Mouse (Mus musculus) right cerebral cortex, adult 2 months (tissue): Measurements from ENCODE around the gene Ccn2.

Experiments
- DNase-seq, 2 experiments: peaks; one replicate each; pipeline ENCODE4 v3.0.0; 2021 to 2022; ENCODE audit warnings: low spot score in 2 of 2

Ccn2 gene

DNA sequence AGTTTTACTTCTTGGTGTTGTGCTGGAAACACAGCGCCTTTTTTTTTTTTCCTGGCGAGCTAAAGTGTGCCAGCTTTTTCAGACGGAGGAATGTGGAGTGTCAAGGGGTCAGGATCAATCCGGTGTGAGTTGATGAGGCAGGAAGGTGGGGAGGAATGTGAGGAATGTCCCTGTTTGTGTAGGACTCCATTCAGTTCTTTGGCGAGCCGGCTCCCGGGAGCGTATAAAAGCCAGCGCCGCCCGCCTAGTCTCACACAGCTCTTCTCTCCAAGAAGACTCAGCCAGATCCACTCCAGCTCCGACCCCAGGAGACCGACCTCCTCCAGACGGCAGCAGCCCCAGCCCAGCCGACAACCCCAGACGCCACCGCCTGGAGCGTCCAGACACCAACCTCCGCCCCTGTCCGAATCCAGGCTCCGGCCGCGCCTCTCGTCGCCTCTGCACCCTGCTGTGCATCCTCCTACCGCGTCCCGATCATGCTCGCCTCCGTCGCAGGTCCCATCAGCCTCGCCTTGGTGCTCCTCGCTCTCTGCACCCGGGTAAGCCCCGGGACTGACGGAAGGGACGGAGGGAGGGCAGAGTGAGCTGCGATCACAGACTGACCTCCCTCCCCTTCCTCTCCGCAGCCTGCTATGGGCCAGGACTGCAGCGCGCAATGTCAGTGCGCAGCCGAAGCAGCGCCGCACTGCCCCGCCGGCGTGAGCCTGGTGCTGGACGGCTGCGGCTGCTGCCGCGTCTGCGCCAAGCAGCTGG lies at the start of gene Ccn2:
Ccn2 (plus strand) TSS at position 193 of the 753 bp plus-strand sequence.
- DNase-seq: peak; percentile 38 to 48

DNA sequence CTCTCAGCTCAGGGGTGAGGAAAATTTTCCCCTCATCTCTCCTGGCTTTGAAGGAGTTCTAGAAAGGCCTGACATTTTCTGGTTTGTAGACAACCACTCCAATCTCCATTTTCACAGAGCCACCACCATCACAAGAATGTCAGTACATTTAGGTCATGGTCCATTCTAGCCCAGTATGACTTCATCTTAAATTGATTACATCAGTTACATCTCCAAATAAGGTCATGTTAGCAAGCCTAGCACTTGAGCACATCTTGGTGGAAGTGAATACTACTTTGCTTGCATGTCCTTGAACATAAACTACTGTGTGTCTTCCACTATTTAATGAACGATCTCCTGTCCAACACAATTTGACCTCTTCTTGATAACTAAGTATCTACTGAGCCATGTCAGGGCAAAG lies 42.4 kb upstream of the Ccn2 start:
- DNase-seq: no peak

DNA sequence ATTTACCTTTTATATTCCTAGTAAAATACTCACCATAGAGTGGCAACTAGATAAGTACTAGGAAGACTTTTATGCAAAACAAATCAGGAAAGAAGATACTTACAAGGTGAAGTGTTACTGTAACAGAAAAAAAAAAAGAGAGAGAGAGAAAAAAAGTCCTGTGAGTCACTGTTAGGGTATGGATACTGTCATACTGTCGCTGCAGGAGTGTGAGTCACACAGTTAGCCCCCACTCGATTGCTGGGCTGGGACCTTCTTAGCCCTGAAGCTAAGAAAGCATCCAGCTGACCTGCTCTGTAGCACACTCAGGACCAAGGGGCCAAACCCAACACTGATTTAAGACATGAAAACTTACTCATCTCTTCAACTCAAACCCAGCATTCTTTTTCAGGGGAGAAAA lies 41.2 kb upstream of the Ccn2 start:
- DNase-seq: no peak

DNA sequence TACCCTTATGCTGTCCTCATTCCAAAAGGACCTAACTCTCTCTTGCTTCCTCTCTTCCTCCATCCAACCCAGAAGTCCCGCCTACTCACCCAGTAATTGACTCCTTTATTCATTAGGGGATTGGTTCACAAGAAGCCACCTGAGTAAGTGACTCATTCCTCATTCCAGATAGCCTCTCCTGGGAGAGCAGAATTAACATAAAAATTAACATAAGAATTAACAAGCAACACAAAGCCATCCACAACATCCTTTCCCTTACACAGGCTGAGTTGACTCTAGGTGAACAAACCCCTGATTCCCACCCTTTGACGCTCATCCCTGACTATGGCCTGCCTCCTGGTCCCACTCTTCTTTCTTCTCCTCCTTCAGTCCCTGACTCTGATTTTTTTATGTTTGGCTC lies 36.9 kb upstream of the Ccn2 start:
- DNase-seq: no peak

DNA sequence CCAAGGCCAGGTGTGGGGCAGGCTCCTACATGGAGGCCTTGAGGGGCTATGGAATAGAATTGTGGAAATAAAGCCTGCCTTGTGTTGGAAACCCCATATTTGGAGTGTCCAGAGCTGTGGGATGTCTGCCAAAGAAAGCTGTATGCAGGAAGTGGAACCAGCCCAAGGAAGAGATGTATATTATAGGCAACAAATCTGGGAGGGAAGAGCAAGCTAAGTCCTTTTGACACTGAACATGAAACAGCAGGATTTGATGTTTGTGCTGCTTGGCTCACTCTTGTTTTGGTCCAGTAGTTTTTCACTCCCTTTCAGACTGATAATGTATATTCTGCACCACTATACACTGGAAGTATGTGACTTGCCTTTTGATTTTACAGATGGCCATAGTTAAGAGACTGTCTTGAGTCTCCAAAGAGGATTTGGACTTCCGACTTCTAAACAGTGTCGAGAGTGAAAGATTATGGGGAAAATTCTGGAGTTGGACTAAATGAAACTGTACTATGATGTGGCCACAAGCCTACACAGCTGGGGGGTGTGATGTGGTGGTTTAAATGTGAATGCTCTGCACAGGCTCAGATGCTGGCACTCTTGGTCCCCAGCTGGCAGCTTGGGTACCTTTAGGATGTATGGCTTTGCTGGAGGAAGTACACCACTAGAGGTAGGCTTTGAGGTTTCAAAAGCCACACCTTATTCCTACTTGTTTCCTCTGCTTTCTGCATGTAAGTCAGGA lies 25.4 kb upstream of the Ccn2 start:
- DNase-seq: no peak

DNA sequence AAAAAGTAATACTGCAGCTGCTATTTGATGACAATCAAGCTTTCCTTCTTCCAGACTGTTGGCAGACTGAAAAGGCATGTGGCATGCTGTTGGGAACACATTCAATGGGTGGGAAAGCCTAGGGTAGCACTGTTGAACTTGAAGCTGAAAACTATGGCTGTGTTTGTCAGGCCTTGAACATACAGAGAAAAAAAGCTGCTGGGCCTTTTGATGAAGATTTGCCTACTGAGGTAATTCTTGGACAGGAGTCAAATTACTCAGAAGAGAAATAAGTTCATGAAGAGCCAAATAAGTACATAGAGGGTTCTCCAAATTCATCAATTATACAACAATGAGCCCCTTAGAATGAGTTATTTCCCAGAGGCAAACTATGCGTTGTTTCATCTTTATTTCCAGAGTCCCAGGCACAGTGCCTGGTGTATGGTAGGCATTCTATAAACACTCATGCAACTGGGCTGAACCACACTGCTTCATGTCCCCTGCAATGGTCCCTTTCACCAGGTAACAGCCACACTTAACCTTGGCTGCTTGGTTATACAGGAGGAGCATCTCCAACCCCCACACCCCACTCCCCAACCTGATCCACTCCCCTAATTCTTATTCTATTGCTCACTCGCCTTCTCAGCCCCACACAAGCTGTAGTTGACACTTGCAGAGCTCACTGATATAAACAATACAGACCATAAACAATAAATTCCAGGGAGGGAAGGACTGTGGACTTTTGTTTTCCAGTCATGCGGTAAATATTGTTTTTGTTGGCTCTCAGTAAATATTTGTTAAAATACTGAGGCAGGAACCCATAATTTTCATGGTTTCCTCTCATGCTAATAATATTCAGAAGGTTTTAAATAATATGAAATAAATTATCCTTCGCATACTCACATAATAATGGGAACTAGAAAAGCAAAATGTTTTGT lies 22.9 kb upstream of the Ccn2 start:
- DNase-seq: no peak

DNA sequence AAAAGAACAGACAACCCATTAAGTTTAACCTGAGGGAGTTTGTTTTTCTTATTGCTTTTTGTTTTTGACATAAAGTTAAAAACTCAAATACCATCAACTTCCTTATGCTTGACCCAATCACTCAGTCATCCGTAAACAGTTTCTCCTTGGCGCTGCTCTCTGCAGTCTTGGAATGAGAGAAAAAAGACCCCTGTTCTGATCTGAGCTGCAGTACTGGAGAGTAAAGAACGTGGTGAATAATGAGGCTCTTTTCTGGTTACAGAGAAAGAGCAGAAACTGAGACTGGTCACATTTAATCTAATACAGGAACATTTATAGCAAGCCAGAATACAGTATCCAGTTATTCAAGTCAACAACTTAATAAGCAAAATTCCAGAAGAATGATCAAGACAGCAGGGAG lies 21.8 kb upstream of the Ccn2 start:
- DNase-seq: no peak

DNA sequence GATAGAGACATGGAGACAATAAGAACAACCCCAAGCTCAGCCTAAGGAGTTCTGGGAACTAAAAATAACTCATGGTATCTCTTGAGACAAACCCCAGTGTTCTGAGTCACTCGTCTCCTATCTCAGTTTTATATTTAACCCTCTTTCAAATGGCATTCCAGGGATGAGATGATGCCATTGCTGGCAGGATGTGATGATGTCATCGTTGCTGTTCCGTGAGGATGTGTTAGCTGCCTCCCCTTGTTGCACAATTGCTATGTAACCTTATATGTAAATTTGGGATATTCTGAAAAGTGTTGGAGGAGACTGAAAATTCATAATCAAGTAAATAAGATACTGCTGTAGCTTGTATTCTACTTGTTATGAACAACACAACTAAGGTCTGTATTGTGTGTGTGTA lies 14.2 kb upstream of the Ccn2 start:
- DNase-seq: no peak

DNA sequence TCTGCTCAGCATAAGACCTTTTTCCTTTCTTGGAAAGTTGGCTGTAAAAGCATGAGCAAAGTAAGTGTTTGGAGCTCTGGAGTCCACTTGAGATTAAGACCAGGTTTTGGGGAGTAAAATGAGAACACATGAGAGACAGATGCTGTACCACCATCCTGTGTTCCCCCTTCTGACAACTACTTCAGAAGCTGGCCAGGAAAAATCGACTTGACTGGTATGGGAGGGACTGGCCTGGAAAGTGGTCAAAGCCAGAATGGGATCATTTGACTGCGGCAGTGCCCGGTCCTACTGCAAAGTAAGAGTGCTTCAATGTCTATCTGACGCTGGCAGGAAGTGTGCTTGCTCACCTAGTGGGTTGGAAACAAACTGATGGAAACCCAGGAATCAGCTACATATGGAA lies 6.4 kb upstream of the Ccn2 start:
- DNase-seq: no peak

DNA sequence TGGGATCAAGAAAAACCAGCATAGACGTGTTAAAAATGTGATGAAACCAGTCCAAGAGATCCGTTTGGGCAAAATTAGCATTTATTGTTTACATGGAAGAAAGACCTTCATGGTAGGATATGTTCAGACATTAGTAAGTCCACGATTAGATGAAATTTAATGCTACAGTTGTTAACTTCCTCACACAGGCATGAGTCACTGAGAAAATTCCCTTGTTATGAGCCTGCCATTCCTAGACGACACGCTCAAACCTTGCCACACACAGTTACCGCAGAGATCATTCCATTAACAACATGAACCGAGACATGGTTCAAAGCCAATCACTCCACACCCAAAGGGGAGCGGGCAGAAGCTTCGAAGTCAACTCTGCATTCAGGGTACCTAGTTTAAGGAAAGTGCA lies 6.0 kb upstream of the Ccn2 start:
- DNase-seq: no peak

DNA sequence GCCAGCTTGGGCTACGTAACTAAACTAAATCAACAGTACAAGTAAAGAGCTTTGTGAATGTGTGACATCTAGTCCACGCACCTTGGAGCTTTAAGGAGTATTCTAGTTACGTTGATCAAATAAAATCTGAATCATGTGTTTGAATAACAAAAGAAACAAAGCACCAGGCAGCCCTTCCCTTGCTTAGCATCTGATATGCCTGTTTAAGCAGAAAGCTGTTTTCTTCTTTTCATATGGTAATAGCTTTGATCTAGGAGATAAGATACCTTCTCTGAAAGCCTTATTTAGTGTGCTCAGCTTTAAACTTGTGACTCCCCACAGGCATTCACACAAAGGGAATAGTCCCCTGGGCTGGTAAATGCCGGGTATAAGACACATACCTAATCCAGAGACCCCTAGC lies 4.7 kb upstream of the Ccn2 start:
- no peak for DNase-seq

DNA sequence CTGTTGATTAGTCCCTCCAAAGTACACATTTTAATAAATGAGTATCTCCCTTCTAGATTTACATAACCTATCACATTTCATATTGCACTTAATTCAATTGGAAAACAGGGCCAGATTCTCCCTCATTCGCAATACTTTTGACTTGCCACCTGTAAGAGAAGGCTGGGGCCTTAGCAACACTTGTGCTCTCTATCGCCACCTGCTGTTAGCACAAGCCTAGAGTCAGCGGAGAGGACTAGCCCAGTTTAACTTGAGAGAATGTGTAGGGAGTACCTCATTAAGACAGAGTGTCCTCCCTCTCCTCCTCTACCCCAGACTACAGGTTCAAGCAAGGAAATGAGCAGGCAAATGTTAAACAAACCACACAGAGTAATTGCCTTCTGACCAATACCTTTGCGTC lies 4.1 kb upstream of the Ccn2 start:
- peak; percentile 86 to 92 for DNase-seq

DNA sequence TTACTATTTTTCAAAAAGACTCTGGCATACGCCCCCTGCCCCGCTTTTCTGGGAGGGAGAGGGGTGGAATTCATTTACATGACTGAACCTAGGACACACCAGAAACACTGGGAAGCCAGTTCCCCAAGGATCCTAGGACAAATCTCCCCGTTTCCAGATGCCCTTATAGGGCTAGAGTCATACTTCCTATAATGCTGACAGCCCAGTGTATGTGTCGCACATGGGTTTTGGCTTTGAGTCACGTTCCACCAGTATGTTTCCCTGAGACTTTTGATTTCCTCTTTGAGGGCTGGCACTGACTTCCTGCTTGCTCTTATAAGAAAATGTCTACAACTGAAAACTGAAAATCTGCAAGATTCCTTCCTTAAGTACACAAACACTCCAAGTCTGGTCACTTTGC lies 3.5 kb upstream of the Ccn2 start:
- DNase-seq: no peak

DNA sequence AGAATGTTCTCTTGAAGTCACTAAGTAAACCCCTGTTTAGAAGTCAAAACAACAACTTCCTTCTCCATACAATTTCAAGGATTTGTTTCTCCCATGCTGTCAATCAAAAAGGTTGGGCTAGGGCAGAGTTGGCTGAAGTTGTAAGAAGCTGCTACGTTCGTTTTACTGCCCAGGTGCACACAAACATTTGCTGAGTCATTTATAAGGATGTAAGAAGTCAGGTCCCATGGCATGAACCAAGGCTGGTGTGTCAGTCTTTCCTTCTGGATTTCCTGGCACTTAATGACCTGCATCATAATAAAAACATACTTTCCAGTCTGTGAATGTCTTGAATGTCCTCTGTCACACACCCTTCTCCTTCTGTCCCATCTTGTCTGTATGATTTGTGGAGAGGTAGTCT lies 2.9 kb upstream of the Ccn2 start:
- DNase-seq: no peak

DNA sequence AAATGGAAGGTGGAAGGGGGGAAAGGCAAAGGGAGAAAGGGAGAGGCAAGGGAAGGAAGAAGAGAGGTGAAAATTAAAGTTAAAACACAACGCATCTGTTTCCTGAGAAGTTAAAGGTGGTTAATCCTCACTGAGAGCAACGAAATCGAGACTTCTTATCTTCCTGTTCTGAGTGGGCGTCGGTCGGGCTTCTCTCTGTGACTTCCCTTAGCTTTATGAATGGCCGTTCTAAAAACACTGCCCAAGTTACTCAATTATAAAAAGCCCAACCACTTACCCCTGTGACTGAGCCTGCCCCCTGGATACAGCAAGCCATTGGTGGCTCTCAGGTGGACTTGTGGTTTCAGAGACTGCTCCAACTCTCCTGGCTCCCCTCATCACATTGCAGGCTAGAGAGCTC lies 2.3 kb upstream of the Ccn2 start:
- DNase-seq: no peak

DNA sequence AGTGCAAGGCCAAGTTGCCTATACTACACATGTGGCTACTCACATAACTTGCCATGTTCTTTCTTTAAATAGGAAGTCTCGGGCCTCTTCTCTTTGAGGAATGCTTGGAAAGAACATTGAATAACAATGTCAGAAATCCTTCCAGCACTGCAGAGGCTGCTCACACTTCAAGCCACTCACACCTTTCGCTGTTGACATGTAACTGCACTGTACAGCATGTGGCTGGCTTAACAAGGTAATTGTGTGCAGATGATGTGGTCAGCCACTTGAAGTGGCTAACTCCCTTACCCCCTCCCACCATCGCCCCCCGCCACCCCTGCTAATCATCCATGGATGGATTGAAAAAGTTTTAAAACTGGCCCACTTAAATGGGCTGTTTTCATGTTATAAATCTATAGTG lies 1.7 kb upstream of the Ccn2 start:
- DNase-seq: no peak

DNA sequence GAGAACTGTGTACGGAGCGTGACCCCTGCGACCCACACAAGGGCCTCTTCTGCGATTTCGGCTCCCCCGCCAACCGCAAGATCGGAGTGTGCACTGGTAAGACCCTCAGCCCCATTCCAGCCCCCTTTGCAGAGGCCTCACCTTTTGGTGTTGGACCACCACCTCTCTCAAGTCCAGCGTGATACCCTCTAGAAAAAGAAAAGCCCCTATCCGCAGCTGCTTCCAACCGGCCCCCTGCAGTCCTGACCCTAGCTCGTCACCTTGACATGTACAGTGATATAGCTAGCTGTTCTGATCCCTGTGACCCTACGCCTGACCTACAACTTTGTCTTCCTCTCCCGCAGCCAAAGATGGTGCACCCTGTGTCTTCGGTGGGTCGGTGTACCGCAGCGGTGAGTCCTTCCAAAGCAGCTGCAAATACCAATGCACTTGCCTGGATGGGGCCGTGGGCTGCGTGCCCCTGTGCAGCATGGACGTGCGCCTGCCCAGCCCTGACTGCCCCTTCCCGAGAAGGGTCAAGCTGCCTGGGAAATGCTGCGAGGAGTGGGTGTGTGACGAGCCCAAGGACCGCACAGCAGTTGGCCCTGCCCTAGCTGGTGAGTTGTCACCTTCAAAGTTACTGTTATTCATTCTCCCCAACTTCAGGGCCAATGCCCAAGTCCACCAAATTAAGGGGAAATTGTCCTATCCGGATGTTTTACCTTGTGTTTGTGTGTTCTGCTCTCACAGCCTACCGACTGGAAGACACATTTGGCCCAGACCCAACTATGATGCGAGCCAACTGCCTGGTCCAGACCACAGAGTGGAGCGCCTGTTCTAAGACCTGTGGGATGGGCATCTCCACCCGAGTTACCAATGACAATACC lies 994 bp downstream of the Ccn2 start:
- DNase-seq: peak in 1 of 2 experiments; percentile 9

DNA sequence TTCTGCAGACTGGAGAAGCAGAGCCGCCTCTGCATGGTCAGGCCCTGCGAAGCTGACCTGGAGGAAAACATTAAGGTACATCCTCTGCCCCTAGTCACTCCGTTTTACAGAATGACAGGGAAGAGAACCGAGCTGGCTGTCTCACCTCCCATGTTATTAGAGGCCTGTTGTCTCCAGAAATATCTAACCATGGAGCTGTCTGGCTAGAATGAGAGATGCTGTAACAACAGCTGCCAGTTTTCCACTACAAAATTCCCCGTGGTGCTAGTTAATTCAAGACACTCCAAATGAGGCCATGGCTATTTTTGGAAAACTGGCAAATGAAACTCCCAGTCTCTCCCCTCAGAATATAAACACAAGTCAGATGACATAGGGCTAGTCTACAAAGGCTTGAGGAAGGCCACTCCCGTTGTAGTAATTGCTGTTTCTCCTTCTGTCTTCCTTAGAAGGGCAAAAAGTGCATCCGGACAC lies 1.7 kb downstream of the Ccn2 start:
- DNase-seq: no peak

DNA sequence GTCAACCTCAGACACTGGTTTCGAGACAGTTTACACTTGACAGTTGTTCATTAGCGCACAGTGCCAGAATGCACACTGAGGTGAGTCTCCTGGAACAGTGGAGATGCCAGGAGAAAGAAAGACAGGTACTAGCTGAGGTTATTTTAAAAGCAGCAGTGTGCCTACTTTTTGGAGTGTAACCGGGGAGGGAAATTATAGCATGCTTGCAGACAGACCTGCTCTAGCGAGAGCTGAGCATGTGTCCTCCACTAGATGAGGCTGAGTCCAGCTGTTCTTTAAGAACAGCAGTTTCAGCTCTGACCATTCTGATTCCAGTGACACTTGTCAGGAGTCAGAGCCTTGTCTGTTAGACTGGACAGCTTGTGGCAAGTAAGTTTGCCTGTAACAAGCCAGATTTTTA lies 2.5 kb downstream of the Ccn2 start:
- DNase-seq: no peak

DNA sequence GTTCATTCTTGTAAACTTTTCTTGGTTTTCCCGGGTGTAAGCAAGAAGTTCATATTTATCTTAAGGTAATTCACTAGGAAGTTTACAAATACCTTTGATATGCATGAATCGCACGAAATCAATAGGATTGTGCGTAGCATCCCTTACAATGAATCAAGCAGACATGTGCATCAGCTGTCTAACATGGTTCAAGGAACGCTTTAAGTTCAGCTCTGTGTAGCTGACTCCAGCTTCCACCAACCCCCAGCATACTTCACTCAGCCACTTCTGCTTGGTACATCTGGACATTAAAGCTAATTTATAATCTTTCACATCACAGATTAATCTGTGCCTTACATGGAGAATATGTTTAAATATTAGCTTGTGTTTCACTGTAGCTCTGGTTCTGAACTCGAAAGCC lies 3.5 kb downstream of the Ccn2 start:
- no peak for DNase-seq

DNA sequence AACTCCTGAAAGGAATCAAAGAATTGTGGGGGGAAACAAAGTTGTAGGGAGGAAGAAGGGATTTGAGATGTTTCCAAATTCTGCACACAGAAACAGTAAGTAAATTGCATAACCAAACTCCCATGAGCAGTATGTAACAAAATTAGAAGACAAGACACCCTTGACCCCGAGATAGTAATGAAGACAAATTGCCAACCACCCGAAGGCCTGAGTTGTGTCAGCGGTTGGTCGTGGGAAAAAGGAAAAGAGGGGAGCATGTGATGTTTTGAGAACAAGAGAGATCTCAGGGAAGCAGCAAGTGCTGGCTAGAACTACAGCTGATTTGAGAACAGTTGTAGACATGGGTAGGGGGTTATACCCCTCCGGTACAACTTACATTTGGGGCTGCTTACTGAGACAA lies 4.6 kb downstream of the Ccn2 start:
- DNase-seq: no peak
